Mouse (Mus musculus): ENCODE measurements at regions not wholly inside any gene's neighbourhood (a gene's known extent, or its start where the extent isn't known, plus 50 kb on each side); places are given as distances from the start of the nearest gene placed in this dataset.

- TF ChIP-seq CTCF (IDR thresholded peaks at IDR 0.05; ENCODE audit: low read depth, low read length) (0 out of 2 replicates have a peak, but pooled peaks have one; percentile 13), POLR2A (IDR thresholded peaks at IDR 0.05; ENCODE audit: borderline replicate concordance, low read depth, low read length) (no peak)
Measured at GRCm38 (mm10) chr8:26272110-26272509, 152.8 kb downstream of the Gm45692 start.
